Mouse (Mus musculus) embryonic facial prominence, embryonic 13.5 days (tissue): ENCODE data around the gene Olfr1425. TPM values are rescaled to one million over a fixed set of nuclear protein-coding genes. Genes with fewer than 3 reads are reported as not detected.

Source experiments
- ATAC-seq: fragments of 200-750 bp; cut with Nextera tagmentation; 2 replicates; pipeline ENCODE4 v1.8.0; 2017; ENCODE audit warnings: low read depth; ENCODE audit not compliant: insufficient number of reproducible peaks, insufficient read depth, low FRiP score, low TSS enrichment
- H3K27ac ChIP-seq: fragments of 300-500 bp; sonication (generic); 2 replicates; pipeline ENCODE4 v1.5.1; 2015; ENCODE audit warnings: moderate library complexity, mild to moderate bottlenecking, inconsistent platforms
- H3K27me3 ChIP-seq: fragments of 300-500 bp; sonication (generic); 2 replicates; pipeline ENCODE4 v1.6.1; 2015; ENCODE audit warnings: mild to moderate bottlenecking, inconsistent platforms
- H3K36me3 ChIP-seq: fragments of 300-500 bp; sonication (generic); 2 replicates; pipeline ENCODE4 v1.6.1; 2015; ENCODE audit warnings: mild to moderate bottlenecking, inconsistent platforms
- H3K4me1 ChIP-seq: fragments of 300-500 bp; sonication (generic); 2 replicates; pipeline ENCODE4 v1.6.1; 2015; ENCODE audit warnings: inconsistent platforms
- H3K4me2 ChIP-seq: fragments of 300-500 bp; sonication (generic); 2 replicates; pipeline ENCODE4 v1.6.1; 2015; ENCODE audit warnings: moderate library complexity, mild to moderate bottlenecking, inconsistent platforms
- H3K4me3 ChIP-seq: fragments of 300-500 bp; sonication (generic); 2 replicates; pipeline ENCODE4 v1.5.1; 2015; ENCODE audit warnings: mild to moderate bottlenecking, inconsistent platforms
- H3K9ac ChIP-seq: fragments of 300-500 bp; sonication (generic); 2 replicates; pipeline ENCODE4 v1.6.1; 2015; ENCODE audit warnings: mild to moderate bottlenecking, inconsistent platforms
- H3K9me3 ChIP-seq: fragments of 300-500 bp; sonication (generic); 2 replicates; pipeline ENCODE4 v1.6.1; 2016; ENCODE audit warnings: inconsistent platforms
- WGBS: fragments of 180-500 bp; shearing (Covaris S2); methylation state at CpG from one replicate; pipeline ENCODE4 v1.1.7; 2015; ENCODE audit warnings: mixed read lengths; 5-methylcytosine and 5-hydroxymethylcytosine counted together
- polyA plus RNA-seq: library from polyadenylated mRNA; unstranded; fragments of >200 nt; fragmentation: Nextera tagmentation; extraction: Ambion mirVana; gene quantifications from 2 replicates; pipeline ENCODE4 v1.2.1, GENCODE M21; 2015

Olfr1425 gene
- polyA plus RNA-seq, 1 experiment from 2014 or later = not detected

DNA sequence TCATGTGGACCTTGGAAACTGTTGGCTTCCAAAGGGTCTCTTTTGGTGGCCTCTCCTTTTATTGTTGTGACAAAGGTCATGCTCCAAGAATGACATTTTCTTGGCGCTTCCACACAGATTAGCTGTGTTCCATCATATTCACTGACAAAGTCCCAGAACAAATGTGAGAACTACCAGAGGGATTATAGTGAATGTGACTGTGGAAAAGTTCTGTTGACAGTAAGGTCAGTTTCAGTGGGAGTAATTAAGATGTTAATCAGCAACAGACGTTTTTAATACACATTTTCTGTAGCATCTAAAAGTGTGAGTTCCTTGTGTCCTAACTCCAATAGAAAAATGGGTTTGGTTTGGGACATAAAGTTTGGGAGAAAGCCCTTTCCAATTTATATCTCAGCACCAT, 36.3 kb downstream of the Olfr1425 start, which contains the start of gene Olfr1423:
Gene Olfr1423 (minus strand): TSS at position 101 of the 400 bp plus-strand sequence.
- Histone ChIP-seq H3K36me3 (no peaks in the 10 kb centered on the region), H3K27ac (no peak within 1 kb of the TSS), H3K4me1 (no peaks in the 10 kb centered on the region), H3K27me3 (no peaks in the 10 kb centered on the region), H3K4me3 (no peak within 1 kb of the TSS), H3K9ac (no peak within 1 kb of the TSS), H3K9me3 (no peaks in the 10 kb centered on the region), H3K4me2 (no peak within 1 kb of the TSS)
- 47% methylated on average over 2 of the region's 2 CpGs for whole genome bisulfite sequencing
- no peak for ATAC-seq

DNA sequence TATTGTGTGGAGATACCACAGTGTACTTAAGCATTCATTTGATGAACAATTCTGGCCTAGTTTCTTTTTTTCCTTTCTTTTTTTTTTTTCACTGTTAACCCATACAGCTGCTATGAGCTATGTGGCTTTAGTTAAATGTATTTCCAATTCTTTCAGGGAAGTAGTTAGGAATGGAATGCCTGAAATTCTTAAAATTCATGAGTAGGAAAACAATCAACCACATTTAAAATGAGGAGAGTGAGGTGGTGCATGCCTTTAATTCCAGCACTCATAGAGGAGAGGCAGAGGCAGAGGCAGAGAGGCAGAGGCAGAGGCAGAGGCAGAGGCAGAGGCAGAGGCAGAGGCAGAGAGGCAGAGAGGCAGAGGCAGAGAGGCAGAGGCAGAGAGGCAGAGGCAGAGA, 39.8 kb downstream of the Olfr1425 start:
- no peak overlapping the region for H3K4me3 ChIP-seq
- no peak overlapping the region for H3K9ac ChIP-seq
- no peaks in the 10 kb centered on the region for H3K36me3 ChIP-seq
- no peaks in the 10 kb centered on the region for H3K9me3 ChIP-seq
- ATAC-seq = no peak
- no peaks in the 10 kb centered on the region for H3K4me1 ChIP-seq
- no peak overlapping the region for H3K4me2 ChIP-seq
- no peak overlapping the region for H3K27ac ChIP-seq
- no peaks in the 10 kb centered on the region for H3K27me3 ChIP-seq

DNA sequence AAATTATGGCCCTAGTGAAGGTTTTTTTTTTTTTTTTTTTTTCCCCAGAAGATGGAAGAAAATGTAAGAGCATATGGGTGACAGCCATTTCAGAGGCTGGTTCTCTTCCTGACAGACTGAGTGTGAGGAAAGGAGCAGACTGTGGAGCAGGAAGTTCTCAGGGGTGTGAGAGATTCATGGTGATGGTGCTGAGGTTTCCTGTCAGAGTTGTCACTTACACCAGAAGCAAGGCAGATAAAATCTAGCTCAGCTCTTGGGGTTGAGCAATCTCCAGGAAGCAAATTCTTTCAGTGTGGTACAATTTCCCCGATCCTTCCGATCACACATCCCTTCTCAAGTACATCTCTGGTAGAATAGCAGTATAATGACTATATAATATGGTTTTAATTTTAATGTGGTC, 50.9 kb downstream of the Olfr1425 start:
- Histone ChIP-seq H3K9ac (no peak overlapping the region), H3K4me1 (no peaks in the 10 kb centered on the region), H3K9me3 (no peaks in the 10 kb centered on the region), H3K36me3 (no peaks in the 10 kb centered on the region), H3K27me3 (no peaks in the 10 kb centered on the region), H3K27ac (no peak overlapping the region), H3K4me2 (no peak overlapping the region), H3K4me3 (no peak overlapping the region)
- ATAC-seq = no peak
- 56% methylated on average over 2 of the region's 2 CpGs for WGBS

DNA sequence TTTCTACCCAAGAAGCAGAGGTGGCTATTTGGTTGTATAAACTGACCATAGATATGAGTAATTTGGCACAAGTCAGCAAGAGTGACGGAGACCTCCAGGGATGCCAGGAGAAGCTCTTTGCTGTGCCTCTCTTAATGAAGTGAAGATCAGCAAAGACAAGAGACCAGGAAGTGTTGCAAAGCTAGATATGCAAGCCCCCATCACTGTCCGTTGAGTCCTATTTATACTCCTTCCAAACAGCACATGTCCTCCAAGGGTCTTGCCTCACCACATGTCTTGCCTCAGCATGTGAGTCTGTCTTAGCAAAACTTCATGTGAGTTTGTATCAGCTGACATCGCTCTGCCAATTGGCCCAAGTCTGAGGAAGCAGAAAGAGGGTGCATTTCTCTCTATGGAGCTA, 52.2 kb downstream of the Olfr1425 start:
- WGBS = 95% methylated on average over 3 of the region's 3 CpGs
- no peak overlapping the region for H3K9ac ChIP-seq
- H3K4me2 ChIP-seq = no peak overlapping the region
- ATAC-seq = no peak
- H3K4me1 ChIP-seq = no peaks in the 10 kb centered on the region
- H3K36me3 ChIP-seq = no peaks in the 10 kb centered on the region
- no peak overlapping the region for H3K4me3 ChIP-seq
- no peaks in the 10 kb centered on the region for H3K9me3 ChIP-seq
- H3K27me3 ChIP-seq = no peaks in the 10 kb centered on the region
- H3K27ac ChIP-seq = no peak overlapping the region

DNA sequence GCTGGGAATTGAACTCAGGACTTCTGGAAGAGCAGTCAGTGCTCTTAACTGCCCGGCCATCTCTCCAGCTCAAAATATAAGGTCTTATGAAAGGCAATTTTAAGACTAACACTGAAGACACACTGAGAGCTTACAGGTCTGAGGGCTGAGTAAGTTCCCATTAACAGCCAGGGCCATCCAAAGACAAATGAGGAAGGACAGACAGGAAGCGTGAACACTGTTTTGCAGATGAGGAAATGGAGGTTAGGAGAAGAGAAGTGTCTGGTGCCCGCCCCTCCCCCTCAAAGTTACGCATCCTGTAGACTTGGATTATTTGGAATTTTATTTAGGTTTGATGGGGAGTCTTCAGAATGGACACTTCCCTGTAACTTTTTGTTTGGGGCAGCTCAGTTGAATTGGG, 53.4 kb downstream of the Olfr1425 start:
- H3K9ac ChIP-seq = no peak overlapping the region
- no peak for ATAC-seq
- 86% methylated on average over 4 of the region's 4 CpGs for WGBS
- H3K36me3 ChIP-seq = no peaks in the 10 kb centered on the region
- H3K4me1 ChIP-seq = no peaks in the 10 kb centered on the region
- H3K4me2 ChIP-seq = no peak overlapping the region
- no peaks in the 10 kb centered on the region for H3K27me3 ChIP-seq
- H3K9me3 ChIP-seq = no peaks in the 10 kb centered on the region
- no peak overlapping the region for H3K27ac ChIP-seq
- H3K4me3 ChIP-seq = no peak overlapping the region

Other genes starting within 250 kb of the Olfr1425 start
- not detected in 2 replicates for gene Olfr1417, start 238.5 kb downstream of the Olfr1425 start, polyA plus RNA-seq
- not detected in 2 replicates for gene Olfr1418, start 216.7 kb downstream of the Olfr1425 start, polyA plus RNA-seq
- not detected in 2 replicates for gene Olfr1419, start 202.6 kb downstream of the Olfr1425 start, polyA plus RNA-seq
- gene Olfr1420, start 191.2 kb downstream of the Olfr1425 start, polyA plus RNA-seq = 0.37 TPM in 1 of 2 replicates, not detected in the other
- 18.9 and 20.5 TPM in 2 replicates for gene Patl1, start 165.3 kb downstream of the Olfr1425 start, polyA plus RNA-seq
- 5.0 and 7.0 TPM in 2 replicates for gene Osbp, start 111.8 kb downstream of the Olfr1425 start, polyA plus RNA-seq
- not detected in 2 replicates for gene Olfr1423, start 36.4 kb downstream of the Olfr1425 start, polyA plus RNA-seq
- not detected in 2 replicates for gene Olfr1424, start 15.0 kb downstream of the Olfr1425 start, polyA plus RNA-seq
- not detected in 2 replicates for gene Olfr1426, start 14.3 kb upstream of the Olfr1425 start, polyA plus RNA-seq
- not detected in 2 replicates for gene Olfr1427, start 25.6 kb upstream of the Olfr1425 start, polyA plus RNA-seq
- not detected in 2 replicates for gene Olfr1428, start 38.2 kb upstream of the Olfr1425 start, polyA plus RNA-seq
- not detected in 2 replicates for gene Olfr76, start 45.5 kb upstream of the Olfr1425 start, polyA plus RNA-seq
- not detected in 2 replicates for gene Olfr1555-ps1, start 92.4 kb upstream of the Olfr1425 start, polyA plus RNA-seq
- gene Olfr1431, start 122.9 kb upstream of the Olfr1425 start, polyA plus RNA-seq = not detected in 2 replicates
- gene Olfr1432, start 154.9 kb upstream of the Olfr1425 start, polyA plus RNA-seq = not detected in 2 replicates
- gene Olfr262, start 163.9 kb upstream of the Olfr1425 start, polyA plus RNA-seq = not detected in 2 replicates
- 0.19 TPM in 1 of 2 replicates, not detected in the other for gene Olfr235, start 183.3 kb upstream of the Olfr1425 start, polyA plus RNA-seq
- 0.47 TPM in 1 of 2 replicates, not detected in the other for gene Olfr1434, start 202.1 kb upstream of the Olfr1425 start, polyA plus RNA-seq
- gene Olfr1436, start 221.4 kb upstream of the Olfr1425 start, polyA plus RNA-seq = not detected in 2 replicates
- 0.07 TPM in 1 of 2 replicates, not detected in the other for gene Olfr1437, start 247.4 kb upstream of the Olfr1425 start, polyA plus RNA-seq